Mouse (Mus musculus): ENCODE results near the gene Esp34.

DNA sequence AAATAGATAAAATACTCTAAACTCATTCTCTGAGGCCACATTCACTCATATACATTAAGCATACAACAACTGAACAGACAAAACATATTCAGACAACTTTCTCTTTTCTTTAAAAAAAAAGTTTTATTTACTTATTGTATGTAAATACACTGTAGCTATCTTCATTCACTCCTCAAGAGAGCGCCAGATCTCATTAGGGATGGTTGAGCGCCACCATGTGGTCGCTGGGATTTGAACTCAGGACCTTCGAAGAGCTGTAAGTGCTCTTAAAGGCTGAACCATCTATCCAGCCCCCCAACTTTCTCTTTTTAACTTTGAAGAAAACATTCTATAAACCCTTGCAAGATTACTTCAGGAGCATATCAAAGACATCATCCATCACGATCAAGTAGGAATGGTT, 8.5 kb downstream of the Esp34 start:
- no peak for TF ChIP-seq POLR2A (IDR thresholded peaks at IDR 0.05; ENCODE audit: insufficient read depth, low read depth, low read length)
- no peak for TF ChIP-seq CTCF (IDR thresholded peaks at IDR 0.05; ENCODE audit: insufficient read depth, low read depth, low read length)

Measured in olfactory bulb, adult 2 months (tissue).